Mouse (Mus musculus): ENCODE measurements around the gene Atxn1.

The Atxn1 gene

DNA sequence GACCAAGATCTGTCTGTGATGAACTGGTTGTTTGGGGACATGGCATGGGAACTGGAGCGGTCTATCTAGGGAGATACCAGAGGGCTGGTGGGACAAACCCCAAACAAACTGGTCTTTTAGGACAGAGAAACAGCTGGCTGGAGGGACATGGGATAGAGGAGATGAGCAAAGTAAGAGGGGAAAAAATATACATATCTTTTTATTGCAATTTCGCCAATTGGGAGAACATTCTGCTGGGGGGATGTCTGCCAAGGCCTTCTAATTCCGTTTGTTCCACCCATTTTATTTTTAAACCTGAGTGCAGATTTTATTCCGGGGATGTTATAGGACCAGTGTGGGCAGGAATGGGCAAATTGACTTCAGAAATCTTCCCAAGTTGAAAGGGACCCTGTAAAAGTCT lies 305.0 kb downstream of the Atxn1 start:
- peak; percentile 29 for DNase-seq

DNA sequence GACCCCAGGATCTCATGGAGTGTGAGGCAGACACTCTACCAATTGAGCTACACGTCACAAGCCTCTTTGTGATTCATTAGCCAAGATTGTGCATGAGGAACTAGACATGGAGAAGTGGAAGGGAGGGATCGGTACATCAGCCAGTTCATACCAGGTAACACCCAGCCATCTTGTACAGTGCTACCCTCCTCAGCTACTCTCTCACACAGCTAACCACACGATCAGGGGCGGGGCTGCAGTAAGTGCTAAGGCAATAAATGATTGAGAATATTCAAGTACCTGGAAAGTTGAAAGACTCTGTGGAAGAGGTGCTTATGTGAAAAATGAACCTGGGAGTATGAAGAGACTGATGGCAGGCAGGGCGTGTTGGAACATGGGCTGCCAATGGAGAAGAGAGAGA lies 306.5 kb downstream of the Atxn1 start:
- DNase-seq, result no peak

DNA sequence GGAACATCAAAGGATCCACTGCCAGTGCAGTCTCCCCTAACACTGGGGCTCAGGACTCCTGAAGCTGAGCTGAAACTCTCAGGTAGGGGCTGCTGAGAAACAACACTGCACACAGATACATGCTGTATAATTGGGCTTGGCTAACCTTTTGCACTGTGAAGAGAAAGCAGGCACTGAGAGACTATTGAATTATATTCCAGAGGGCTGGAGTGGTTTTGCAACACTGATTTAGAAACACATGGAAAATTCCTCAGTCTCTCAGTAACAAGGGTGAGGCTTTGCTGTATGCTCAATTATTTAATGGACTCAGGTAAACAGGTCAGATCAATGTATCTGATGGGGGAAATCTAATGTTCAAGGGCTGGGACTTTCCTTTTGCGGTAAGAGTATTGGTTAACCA lies 307.6 kb downstream of the Atxn1 start:
- no peak for DNase-seq

DNA sequence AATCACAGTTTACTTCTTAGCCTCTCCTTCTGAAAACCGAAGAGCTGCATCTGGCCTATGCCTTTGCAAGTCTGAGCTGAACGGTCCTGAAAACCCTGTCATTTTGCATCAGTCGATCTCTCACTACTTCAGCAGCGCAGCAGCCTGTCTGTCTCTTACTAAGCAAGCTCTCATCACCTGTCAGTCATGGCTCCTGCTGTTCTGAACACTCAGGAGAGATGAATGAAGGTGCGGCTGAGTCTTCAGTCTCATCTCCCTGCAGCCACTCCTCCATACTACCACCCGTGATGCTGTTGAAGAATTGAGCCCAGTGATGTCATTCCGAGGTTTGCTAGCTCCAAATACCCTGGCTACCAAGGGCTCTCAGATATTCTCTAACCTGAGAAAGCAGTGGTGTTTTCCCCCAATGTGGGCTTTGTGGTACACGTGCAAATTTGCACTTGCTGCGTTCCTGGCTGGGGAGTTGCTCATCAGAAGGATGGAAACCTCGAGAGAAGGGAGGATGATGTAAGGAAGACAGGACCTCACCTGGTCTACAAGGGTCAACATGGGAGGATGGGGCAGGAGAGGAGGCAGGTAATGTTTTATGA lies 313.1 kb downstream of the Atxn1 start:
- DNase-seq, result no peak

DNA sequence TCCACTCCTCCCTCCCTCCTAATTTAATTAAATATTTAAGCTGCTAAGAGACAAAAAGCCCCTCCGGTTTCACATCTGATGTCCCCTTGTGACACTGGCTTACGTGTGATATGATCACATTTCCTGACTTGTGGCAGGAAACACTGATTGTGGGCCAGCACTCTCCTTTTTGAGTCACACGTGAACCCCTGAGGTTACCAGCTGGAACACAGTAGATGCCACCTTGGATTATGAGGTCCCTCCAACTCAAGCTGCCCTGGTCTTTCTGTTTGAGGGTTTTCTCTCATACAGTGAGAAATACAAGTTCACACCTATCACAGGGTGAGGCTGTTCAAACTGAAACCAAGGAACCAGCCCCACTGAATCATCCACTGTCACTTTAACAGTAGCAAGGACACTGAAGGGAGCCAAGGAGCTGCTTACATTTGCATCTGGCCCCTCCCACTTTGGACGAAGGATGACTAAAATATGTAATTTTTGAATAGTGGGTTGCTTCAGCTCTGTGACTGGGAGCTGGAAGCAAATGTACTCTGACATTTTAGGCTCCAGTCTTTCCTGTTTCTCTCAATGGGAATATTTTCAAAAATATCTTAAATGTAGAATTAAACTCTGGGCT lies 315.5 kb downstream of the Atxn1 start:
- DNase-seq, result no peak

DNA sequence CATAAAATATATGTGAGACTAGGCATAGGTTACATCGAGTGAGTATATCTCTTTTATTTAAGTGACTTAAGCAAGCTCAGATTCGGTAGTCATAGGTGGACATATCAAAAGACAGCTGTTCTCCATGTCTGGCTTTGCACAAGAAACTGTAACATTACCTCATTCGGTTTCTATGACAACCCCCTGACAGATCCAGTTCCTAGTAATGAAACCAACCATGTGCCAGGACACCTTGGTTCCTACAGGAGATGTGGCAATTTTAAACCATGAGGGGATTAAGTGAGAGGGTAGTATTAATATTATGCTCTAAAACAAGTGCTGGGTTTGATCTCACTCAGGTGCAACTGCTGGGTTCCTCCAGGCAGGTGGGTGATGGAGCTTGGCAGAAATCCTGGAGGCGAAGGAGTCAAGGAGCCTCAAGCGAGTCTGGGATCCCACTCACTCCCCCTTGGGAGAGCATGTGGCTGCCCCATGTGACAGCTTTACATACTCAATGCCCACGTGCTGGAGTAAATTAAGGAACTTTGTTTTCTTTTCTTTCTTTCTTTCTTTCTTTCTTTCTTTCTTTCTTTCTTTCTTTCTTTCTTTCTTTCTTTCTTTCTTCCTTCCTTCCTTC lies 320.9 kb downstream of the Atxn1 start:
- DNase-seq, result no peak

DNA sequence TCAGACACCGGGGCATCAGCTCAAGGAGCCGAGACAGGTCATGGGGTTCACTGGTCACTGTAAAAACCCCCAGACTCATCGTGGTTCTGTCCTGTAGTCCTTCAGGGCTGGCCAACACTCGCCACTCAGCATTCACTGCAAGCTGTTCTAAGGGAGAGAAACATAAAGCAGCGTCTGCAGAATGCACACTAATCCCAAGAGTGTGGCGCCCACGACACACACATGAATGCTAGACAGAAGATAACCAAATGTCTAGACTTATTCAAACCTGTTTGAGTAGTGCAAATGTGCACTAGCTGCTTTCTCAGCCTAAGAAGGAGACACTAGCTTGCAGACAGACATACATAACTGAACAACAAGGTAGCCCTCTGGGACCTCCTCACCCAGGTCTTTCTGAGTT lies 321.9 kb downstream of the Atxn1 start:
- no peak for DNase-seq

DNA sequence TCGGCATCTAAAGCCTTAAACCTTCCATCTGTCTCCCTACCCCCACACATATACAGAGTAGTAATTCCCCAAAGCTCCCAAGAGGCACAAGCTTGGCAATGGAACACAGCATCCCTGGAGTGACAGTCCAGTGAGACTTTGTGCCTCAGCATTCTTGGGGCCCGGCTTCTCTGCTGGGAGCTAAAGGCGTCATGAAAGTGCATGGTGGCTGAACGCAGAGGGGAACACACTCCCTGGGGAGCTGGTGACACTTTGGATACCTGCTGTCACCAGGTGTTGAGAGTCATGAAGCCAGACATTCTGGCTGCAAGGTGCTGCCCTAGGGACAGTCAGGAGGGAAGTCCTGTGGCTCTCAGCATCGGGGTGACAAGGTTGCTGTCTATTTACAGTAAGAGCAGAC lies 324.4 kb downstream of the Atxn1 start:
- no peak for DNase-seq

DNA sequence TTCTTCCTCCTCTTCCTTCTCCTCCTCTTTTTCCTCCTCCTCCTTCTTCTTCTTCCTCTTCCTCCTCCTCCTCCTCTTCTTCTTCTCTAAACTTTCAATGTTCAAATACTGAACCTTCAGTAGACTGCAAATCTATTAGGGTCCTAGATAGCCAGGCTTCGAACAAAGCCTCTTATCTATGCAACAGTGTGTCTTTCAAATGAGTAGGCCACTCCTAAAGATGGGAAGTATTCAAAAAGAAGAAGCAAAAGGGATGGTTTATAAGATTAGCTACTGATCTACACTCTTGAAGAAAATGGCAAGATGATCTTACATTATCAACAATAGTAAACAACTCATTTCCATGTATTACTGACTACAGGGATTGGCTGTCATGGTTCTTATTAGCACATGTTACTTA lies 326.5 kb downstream of the Atxn1 start:
- no peak for DNase-seq

DNA sequence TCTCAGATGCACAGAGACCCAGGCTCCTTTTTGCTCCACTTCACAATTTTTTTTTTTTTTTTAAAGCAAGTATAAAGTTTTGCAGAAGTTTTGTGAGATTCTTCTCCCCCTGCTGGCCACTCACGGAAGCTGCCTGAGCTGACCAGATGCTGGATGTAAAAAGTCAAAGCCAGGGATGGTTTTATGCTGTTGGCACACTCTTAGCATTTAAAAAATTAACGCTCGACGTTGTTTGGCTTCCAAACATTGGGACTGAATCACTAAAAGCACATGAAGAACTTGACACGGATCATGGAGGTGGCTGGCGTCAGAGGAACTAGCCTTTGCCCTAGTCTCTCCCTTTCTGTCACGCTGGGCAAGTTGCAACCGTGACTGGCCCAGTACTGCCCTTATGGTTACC lies 327.5 kb downstream of the Atxn1 start:
- DNase-seq, result peak; percentile 64

DNA sequence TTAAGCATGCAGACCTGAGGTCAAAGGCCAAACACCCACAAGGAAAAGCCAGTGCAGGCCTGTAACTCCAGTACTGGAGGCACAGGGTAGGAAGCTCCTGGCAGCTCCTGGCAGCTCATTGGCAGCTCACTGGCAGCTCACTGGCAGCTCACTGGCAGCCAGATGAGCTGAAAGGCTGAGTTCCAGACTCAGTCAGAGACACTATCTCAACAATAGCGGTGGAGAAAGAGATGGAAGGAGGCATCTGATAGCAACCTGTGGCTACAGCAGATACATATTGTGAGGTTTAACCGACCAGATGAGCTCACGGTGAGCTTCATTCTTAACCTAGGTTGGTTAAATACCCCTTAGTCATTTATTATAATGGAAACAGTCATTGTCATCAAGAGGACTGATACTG lies 328.4 kb downstream of the Atxn1 start:
- DNase-seq, result no peak

DNA sequence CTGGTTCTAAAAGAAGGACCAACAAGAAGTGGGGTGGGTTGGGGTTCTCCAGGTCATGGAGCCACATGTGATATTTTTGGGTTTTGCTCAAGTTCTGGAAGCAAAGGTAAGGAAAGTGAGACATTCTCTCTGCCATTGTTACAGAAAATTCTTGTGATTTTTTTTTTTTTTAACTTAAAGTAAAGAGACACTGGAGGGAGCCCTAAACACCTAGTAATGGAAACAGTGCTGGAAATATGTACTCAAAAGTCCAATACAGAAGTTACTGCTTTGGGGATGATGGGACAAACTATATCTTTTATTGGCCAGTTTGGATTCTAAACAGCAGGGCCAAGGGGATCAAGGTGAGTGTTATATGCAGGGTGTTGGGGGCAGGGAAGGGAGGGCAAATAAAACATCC lies 330.9 kb downstream of the Atxn1 start:
- no peak for DNase-seq

DNA sequence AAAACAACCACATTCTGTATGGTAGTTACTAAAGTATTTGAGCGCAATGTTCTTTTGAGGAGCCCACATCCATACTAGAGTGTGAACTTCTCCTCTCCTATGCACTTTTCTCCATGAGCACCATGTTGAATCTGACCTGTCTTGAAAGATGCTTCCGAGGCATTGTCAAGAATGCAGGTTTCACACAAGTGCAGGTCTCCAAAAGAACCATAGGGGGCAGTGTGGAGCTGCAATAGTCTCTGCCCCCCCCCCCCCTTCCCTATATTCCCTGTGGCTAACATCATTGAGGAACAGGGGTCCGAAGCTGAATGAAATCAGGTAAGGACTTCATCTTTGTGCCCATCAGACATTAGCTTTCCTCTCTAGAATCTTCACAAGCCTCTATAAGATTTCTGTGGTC lies 332.7 kb downstream of the Atxn1 start:
- DNase-seq, result no peak

DNA sequence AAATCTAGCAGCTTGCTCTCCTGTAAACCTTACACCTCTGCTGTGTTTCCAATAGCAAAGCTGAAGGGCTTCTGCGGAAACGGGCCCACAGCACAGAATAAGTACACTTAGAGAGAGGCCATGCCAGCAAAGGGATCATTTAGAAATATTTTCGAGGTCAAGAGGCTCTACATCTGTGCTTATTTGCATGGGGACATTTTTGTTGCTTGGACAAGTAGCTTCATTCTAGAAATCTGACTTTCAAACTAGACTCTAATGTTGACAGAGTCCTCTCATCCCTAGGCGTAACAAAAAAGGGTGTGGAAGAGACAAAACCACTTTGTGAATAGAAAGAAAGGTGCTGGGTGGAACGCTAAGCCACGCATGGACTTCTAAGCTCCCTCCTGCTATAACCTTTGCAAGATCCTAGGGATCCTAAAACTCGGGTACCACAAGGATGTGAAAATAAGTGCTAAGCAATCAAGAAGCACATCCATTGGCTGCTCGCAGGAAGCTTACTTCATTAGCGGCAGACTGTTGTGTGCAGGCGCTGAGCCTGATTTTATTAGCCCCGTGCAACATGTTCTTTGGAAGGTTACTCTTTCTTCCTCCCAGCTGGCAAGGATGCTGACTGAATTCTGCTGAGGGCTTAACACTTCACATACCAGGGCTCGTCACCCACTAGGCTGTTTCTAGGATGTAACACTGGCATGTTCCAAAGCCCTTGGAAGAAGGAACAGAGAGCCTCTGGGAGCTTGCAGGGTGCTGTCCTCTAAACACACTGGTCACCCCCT lies 334.1 kb downstream of the Atxn1 start:
- DNase-seq, result no peak

DNA sequence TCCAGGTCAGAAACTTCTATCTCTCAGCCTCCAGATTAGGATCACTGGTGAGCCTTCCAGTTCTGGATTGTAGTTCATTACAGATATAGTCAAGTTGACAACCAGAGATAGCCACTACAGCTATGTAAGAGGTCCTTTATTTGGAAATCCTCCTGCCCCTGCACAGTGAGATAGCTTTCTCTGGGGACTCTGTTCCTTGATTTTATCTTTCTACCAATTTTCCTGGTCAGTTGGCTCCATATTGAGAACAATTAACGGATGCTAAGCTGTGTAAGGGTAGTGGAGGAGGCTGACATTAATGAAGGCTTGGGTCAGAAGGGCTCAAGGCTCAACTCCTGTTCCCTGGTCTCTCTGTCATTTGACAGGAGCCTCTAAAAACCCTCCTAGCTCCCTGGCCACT lies 335.1 kb downstream of the Atxn1 start:
- DNase-seq, result no peak

DNA sequence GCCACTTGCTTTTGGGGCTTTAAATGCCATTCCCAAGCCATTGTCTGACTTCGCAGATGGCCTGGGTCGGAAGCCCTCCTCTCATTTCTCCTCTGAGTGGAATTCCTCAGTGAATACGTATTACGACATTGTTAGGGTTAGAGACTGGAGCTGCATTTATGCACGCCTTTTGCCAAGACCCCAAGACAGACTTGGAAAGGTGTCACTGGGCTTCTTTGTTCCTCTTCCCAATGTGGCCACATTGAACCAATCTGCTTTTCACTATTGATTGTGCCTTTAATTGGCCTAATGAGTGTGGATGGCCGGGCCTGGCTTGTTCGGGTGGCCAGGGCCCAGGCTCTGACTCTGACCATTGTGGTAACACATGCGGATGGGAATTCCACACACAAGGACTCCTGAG lies 336.5 kb downstream of the Atxn1 start:
- DNase-seq, result no peak

DNA sequence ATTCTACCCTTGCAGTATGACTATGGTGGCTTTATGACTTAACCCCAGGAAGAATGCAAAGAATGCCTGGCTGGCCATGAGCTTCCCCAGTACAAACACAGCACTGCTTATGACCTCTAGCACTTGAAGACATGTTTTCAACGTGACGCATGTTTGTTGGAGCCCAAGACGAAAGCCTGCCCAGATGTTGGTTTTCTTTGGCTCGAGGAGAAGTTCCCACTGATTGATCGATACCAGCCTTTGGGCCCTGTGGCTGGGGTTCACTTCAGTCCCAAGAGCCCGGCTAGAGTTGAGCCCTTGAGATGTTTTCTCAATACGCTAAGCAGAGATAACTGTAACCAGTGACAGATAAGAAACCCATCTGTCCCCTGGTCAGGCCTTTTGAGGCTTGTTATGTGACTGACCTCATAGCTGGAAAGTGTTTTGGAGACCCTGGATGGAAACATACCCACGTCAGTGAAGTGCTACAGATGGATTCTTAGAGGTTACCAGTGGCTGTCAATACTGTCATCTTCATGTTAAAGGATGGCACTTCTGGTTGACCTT lies 337.5 kb downstream of the Atxn1 start:
- no peak for DNase-seq

DNA sequence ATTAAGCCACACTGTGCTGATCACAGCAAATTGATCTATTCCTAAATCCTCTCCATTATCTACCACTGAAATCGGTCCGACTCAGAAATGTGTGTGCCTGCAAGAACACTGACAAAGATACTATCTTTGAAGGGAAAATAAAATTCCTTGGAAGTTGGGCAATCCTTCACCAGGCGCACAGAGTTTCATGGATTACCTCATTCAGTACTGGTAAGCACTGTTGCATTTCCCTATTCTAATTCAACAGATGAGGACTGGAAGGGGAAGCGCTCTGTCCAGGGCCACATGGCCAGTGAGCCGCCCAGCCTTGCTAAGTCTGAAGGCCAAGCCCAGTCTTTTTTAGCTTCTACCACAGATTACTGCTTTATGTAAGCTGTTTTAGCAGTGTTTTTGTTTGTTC lies 339.1 kb downstream of the Atxn1 start:
- DNase-seq, result no peak

DNA sequence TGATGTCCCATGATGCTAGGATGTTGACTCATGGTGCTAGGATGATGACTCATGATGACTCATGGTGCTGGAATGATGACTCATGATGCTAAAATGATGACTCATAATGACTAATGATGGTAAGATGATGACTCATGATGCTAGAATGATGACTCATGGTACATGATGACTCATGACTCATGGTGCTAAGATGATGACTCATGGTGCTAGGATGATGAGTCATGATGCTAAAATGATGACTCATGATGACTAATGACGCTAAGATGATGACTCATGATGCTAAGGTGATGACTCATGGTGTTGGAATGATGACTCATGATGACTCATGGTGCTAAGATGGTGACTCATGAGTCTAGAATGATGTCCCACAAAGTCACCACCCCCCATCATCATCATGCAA lies 341.0 kb downstream of the Atxn1 start:
- no peak for DNase-seq

DNA sequence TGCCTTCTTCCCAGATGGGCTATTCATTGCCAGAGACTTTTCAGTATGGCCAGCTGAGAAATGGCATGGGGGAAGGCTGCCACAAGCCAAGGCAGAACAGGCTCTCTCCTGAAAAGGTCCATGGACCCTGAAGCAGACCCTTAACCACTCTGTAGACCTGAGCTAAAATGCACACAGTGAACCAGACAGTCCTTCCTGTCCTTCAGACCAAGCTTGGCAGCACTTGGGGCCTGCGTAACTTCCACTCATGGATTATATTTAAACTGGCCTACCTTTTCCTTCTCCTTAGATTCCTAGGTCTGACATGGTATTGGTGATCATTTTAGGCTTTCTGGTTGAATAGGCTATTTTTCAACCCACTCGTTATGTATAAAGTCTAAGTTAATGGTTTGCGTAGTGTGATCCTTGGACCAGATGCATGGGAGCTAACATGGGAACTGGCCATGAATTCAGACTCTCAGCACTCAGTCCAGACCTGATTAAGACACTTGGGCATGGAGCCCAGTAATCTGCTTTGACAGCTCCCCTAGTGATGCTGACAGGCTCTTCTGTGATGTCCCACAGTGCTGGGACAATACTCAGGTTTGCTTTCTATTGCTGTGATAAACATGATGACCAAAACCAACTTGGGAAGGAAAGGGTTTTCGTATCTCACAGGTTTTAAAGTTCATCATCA lies 341.8 kb downstream of the Atxn1 start:
- no peak for DNase-seq

DNA sequence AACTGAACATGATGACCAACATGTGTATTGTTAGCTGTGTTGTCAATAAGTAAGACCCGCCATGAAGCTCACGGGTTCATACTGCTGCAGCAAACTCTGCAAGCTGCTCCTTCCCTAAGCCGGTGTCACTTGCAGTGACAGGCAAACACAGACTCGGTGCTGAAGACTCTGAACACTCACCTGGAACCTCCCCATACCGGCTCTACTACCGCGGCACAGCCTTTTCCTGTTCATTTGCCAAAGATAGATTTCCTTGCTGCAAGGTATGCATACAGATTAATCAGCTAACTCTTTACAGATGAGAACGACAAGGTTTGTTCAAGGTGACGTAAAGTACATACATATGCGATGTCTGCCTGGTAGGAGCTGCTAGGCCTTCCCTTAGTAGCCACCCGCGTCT lies 344.1 kb downstream of the Atxn1 start:
- DNase-seq, result no peak

DNA sequence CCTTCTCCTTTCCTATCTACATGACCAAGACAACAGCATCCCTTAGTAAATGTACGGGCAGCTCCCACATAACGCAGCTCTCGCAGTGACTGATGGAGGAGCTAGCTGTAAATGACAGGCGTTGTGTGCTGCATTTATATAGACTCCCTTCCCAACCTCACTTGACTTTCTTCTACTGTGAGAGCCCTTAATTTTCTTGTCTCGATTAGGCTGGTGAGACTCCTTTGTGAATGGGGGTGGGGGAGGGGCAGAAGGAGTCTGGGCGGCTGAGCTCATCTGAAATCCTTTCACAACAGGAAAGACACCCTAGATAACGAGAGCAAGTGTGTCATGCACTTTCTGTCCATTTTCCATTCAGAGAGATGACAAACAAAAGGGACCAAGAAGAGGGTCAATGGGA lies 344.5 kb downstream of the Atxn1 start:
- DNase-seq, result no peak

DNA sequence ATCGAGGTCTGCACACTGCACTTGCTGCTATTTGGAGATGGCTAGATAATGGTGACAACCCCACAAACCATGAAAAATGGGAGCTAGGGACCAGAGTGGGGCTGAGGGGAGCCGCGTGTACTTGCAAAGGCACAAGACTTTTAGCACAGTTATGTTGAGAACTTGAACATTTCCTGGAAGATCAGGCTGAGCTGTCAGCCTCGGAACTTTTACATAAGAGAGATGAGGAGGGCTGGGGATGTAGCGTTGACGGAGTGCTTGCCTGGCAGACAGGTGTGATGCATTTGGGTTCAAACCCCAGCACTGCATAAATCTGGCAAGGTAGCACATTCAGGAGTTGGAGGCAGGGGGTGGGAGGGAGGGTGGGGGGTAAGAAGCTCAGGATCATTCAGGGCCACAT lies 346.8 kb downstream of the Atxn1 start:
- DNase-seq, result no peak
